Mouse (Mus musculus): Measurements from ENCODE around the gene Tmem214. TPM values are rescaled to one million over a fixed set of nuclear protein-coding genes. Genes with fewer than 3 reads are reported as not detected.

Gene Tmem214
- polyA plus RNA-seq, 1 experiment = 81.3 TPM

- H3K27ac ChIP-seq (ENCODE audit: insufficient read depth, low read depth, low read length) = no peak overlapping the region
- peaks cover 17% of the 10 kb centered on the region; the same call in 1 of the 2 replicates for H3K4me1 ChIP-seq (ENCODE audit: control insufficient read depth, insufficient read depth, low read length)
- DNase-seq = no peak
- no peaks in the 10 kb centered on the region for H3K27me3 ChIP-seq (replicated peaks; ENCODE audit: control insufficient read depth, insufficient read depth, low read length)
- no peak overlapping the region for H3K4me3 ChIP-seq (ENCODE audit: insufficient read depth, low read depth, low read length)
- TF ChIP-seq POLR2A (IDR thresholded peaks at IDR 0.05; ENCODE audit: low read depth, low read length) = no peak
- TF ChIP-seq CTCF (conservative IDR thresholded peaks at IDR 0.05; ENCODE audit: insufficient read depth, insufficient read length, low read depth, low read length) = no peak
- H3K36me3 ChIP-seq (ENCODE audit: control insufficient read depth, insufficient read depth, low read length) = no peaks in the 10 kb centered on the region
- 84% methylated on average over 31 of the region's 31 CpGs for WGBS
Observed at GRCm38 (mm10) chr5:30917891-30918670, 50.3 kb downstream of the Tmem214 start.

GRCm38 (mm10) chr5:30918691-30919090, 50.9 kb downstream of the Tmem214 start:
- Histone ChIP-seq H3K4me3 (ENCODE audit: insufficient read depth, low read depth, low read length) (no peak overlapping the region), H3K27ac (ENCODE audit: insufficient read depth, low read depth, low read length) (no peak overlapping the region), H3K36me3 (ENCODE audit: control insufficient read depth, insufficient read depth, low read length) (no peaks in the 10 kb centered on the region), H3K27me3 (replicated peaks; ENCODE audit: control insufficient read depth, insufficient read depth, low read length) (no peaks in the 10 kb centered on the region), H3K4me1 (ENCODE audit: control insufficient read depth, insufficient read depth, low read length) (peaks cover 17% of the 10 kb centered on the region; the same call in 1 of the 2 replicates)
- 93% methylated on average over 8 of the region's 8 CpGs for WGBS
- TF ChIP-seq CTCF (conservative IDR thresholded peaks at IDR 0.05; ENCODE audit: insufficient read depth, insufficient read length, low read depth, low read length) (no peak), POLR2A (IDR thresholded peaks at IDR 0.05; ENCODE audit: low read depth, low read length) (no peak)
- no peak for DNase-seq

DNA sequence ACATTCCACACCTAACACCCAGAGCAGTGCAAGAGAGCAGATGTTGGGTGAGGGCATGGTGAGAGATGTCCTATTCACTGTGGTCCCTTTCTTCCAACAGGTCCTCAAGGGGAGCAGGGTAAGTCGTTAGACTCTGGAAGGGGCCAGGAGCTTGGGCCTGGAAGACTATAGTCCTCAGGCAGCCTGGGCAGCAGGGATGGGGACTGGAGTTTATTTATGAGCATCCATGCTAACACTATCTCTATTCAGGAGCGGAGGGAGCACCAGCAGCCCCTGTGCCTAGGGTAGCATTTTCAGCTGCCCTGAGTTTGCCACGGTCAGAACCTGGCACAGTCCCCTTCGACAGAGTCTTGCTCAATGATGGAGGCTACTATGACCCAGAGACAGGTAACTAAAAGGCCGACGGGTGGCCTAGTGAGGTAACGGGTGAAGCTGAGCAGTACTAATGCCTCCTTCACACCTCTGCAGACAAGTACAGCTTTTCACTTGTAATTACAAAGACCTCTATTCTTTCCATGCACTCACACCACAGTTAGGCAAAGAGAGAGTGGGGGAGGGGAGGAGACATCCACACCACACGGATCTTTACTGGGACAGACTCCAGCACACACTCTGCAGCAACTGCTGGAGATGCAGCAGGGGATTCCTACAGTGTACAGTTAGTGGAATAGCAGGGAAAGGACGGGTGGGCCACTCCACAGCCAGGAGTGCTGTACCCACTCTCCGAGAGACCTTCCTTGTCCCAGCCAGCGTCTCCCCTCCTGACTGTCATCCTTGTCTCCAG, 52.2 kb downstream of the Tmem214 start:
- 75% methylated on average over 11 of the region's 11 CpGs for WGBS
- H3K4me1 ChIP-seq (ENCODE audit: control insufficient read depth, insufficient read depth, low read length) = peaks cover 17% of the 10 kb centered on the region; the same call in 1 of the 2 replicates
- TF ChIP-seq POLR2A (IDR thresholded peaks at IDR 0.05; ENCODE audit: low read depth, low read length) (no peak), CTCF (conservative IDR thresholded peaks at IDR 0.05; ENCODE audit: insufficient read depth, insufficient read length, low read depth, low read length) (no peak)
- DNase-seq = no peak
- no peaks in the 10 kb centered on the region for H3K36me3 ChIP-seq (ENCODE audit: control insufficient read depth, insufficient read depth, low read length)
- H3K4me3 ChIP-seq (ENCODE audit: insufficient read depth, low read depth, low read length) = no peak overlapping the region
- no peaks in the 10 kb centered on the region for H3K27me3 ChIP-seq (replicated peaks; ENCODE audit: control insufficient read depth, insufficient read depth, low read length)
- no peak overlapping the region for H3K27ac ChIP-seq (ENCODE audit: insufficient read depth, low read depth, low read length)

GRCm38 (mm10) chr5:30920621-30921020, 52.8 kb downstream of the Tmem214 start:
- H3K36me3 ChIP-seq (ENCODE audit: control insufficient read depth, insufficient read depth, low read length) = no peaks in the 10 kb centered on the region
- no peaks in the 10 kb centered on the region for H3K27me3 ChIP-seq (replicated peaks; ENCODE audit: control insufficient read depth, insufficient read depth, low read length)
- H3K4me3 ChIP-seq (ENCODE audit: insufficient read depth, low read depth, low read length) = peak overlapping the region; percentile 1; the same call in 1 of the 2 replicates
- 57% methylated on average over 19 of the region's 19 CpGs for WGBS
- TF ChIP-seq CTCF (conservative IDR thresholded peaks at IDR 0.05; ENCODE audit: insufficient read depth, insufficient read length, low read depth, low read length) = no peak
- TF ChIP-seq POLR2A (IDR thresholded peaks at IDR 0.05; ENCODE audit: low read depth, low read length) = no peak
- peaks cover 13% of the 10 kb centered on the region; the same call in 1 of the 2 replicates for H3K4me1 ChIP-seq (ENCODE audit: control insufficient read depth, insufficient read depth, low read length)
- 0 out of 2 replicates have a peak overlapping the region, but pooled peaks have one; percentile 3 for H3K27ac ChIP-seq (ENCODE audit: insufficient read depth, low read depth, low read length)
- DNase-seq = peak; percentile 68

- TF ChIP-seq CTCF (conservative IDR thresholded peaks at IDR 0.05; ENCODE audit: insufficient read depth, insufficient read length, low read depth, low read length) (peak; percentile 78), POLR2A (IDR thresholded peaks at IDR 0.05; ENCODE audit: low read depth, low read length) (peak; percentile 85)
- peak; percentile 94 for DNase-seq
- WGBS = 1% methylated on average over 36 of the region's 40 CpGs
- peak within 1 kb of the TSS; percentile 95 for H3K27ac ChIP-seq (ENCODE audit: insufficient read depth, low read depth, low read length)
- H3K4me3 ChIP-seq (ENCODE audit: insufficient read depth, low read depth, low read length) = peak within 1 kb of the TSS; percentile 96
- peaks cover 9% of the 10 kb centered on the region; the same call in 1 of the 2 replicates for H3K4me1 ChIP-seq (ENCODE audit: control insufficient read depth, insufficient read depth, low read length)
- H3K36me3 ChIP-seq (ENCODE audit: control insufficient read depth, insufficient read depth, low read length) = no peaks in the 10 kb centered on the region
- H3K27me3 ChIP-seq (replicated peaks; ENCODE audit: control insufficient read depth, insufficient read depth, low read length) = no peaks in the 10 kb centered on the region
Observed at GRCm38 (mm10) chr5:30921256-30922033, 53.6 kb downstream of the Tmem214 start, which contains the start of gene Khk. Khk (plus strand) TSS chr5:30921431.

GRCm38 (mm10) chr5:30922581-30923041, 54.8 kb downstream of the Tmem214 start:
- Histone ChIP-seq H3K4me1 (ENCODE audit: control insufficient read depth, insufficient read depth, low read length) (peaks cover 12% of the 10 kb centered on the region; the same call in 1 of the 2 replicates), H3K4me3 (ENCODE audit: insufficient read depth, low read depth, low read length) (peak overlapping the region; percentile 96), H3K27me3 (replicated peaks; ENCODE audit: control insufficient read depth, insufficient read depth, low read length) (no peaks in the 10 kb centered on the region), H3K27ac (ENCODE audit: insufficient read depth, low read depth, low read length) (peak overlapping the region; percentile 95), H3K36me3 (ENCODE audit: control insufficient read depth, insufficient read depth, low read length) (no peaks in the 10 kb centered on the region)
- DNase-seq = no peak
- WGBS = 48% methylated on average over 10 of the region's 10 CpGs
- TF ChIP-seq POLR2A (IDR thresholded peaks at IDR 0.05; ENCODE audit: low read depth, low read length) = no peak
- no peak for TF ChIP-seq CTCF (conservative IDR thresholded peaks at IDR 0.05; ENCODE audit: insufficient read depth, insufficient read length, low read depth, low read length)
